Mouse (Mus musculus) spleen, adult 2 months (tissue): ENCODE data around the gene Pcdh15.

Source experiments
- CTCF ChIP-seq: fragments of 200-500 bp; IDR thresholded peaks from 2 replicates; pipeline ENCODE4 v1.5.1; 2011; ENCODE audit warnings: mild to moderate bottlenecking, inconsistent platforms; ENCODE audit not compliant: insufficient read depth, insufficient read length, insufficient replicate concordance; ENCODE audit errors: extremely low read depth
- POLR2A ChIP-seq: fragments of 200-500 bp; IDR thresholded peaks from 2 replicates; pipeline ENCODE4 v1.6.1; 2011; ENCODE audit warnings: low read depth, low read length, inconsistent platforms

DNA sequence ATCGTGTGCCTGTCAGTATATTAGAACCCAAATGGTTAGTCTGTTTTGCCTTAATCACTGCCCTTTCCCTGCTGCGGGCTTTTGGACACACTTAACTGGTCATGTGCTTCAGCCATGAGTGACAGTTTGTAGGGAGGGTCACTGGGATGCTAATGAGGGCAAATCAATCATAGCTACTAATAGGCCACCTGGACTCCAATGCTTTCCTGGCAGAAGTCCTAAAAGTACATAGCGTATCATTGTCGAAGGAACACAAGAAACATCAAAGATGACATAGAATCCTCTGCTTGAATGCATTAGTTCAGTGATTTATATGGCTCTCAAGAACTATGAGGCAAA, 779.6 kb downstream of the Pcdh15 start:
- TF ChIP-seq CTCF (no peak), POLR2A (no peak)
